Mouse (Mus musculus) adrenal gland, adult 10 weeks (tissue): ENCODE data around the gene Oaf. TPM values are rescaled to one million over a fixed set of nuclear protein-coding genes. Genes with fewer than 3 reads are reported as not detected.

Experiments used
- polyA plus RNA-seq: library from polyadenylated mRNA; stranded (reverse); fragments of 350-450 nt; fragmentation: Illumina TruSeq; extraction: RNeasy Lipid Tissue Mini Kit (QIAGEN cat#74804); gene quantifications from one replicate; pipeline ENCODE4 v1.2.3, GENCODE M21; 2014; ENCODE audit warnings: low read depth, low replicate concordance

Oaf gene
- 1.2 TPM for polyA plus RNA-seq

GRCm38 (mm10) chr9:43239712-43240593 lies at the start of gene Oaf:
Oaf (minus strand) TSS chr9:43239911.

DNA sequence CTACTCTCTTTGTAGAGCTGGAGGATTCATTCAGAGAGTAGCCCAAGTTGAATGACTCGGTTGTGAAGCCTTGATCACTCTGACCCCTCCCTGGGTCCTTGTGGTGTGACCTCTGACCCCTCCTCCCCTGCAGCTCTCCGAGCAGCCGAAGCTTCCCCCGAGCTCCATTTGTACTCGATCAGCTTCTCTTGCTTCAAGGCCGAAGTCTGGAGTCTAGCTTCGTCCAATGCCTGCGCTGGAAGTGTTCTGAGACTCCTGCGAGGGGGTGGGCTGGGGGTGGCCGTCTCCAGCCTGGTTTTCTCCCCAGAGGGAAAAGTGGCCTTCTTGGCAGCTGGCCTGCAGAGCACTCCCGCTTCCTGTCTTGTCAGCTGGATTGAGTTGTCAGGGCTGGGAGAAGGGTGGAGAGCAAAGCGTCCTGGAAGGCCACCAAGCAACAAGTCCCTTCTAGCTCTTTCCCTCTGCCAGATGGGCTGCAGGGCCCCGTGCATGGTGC lies 29.5 kb downstream of the Oaf start, which contains the start of gene Pou2f3:
Pou2f3 (minus strand) TSS at position 180 of the 493 bp plus-strand sequence.

Other genes with a start within 250 kb of the Oaf start
- gene Arhgef12, start 132.7 kb downstream of the Oaf start, polyA plus RNA-seq, result 104 TPM
- 8.6 TPM for gene Tmem136, start 123.3 kb downstream of the Oaf start, polyA plus RNA-seq
- gene Pou2f3, start 29.5 kb downstream of the Oaf start, polyA plus RNA-seq, result 0.29 TPM
- not detected for gene Trim29, start 70.9 kb upstream of the Oaf start, polyA plus RNA-seq